Mouse (Mus musculus): ENCODE results near the gene Diablo. TPM values are rescaled to one million over a fixed set of nuclear protein-coding genes. Genes with fewer than 3 reads are reported as not detected.
A peak's percentile ranks its signal among the peaks of the same experiment; 100 is the strongest.
"Not testable (repeated sequence)": the region's sequence is repeated elsewhere in the genome, so short reads cannot be mapped to it uniquely, and the experiment has no call there.

The Diablo gene
- total RNA-seq, 2 experiments from 2014 or later, result 27.9 to 29.0 TPM

- H3K27ac ChIP-seq, result no peak within 1 kb of the TSS; the same call in 1 of the 2 replicates
- no peak for TF ChIP-seq CTCF (IDR thresholded peaks at IDR 0.05)
- intact Hi-C loops (cut with DNase I), result no loop called here
- peak within 1 kb of the TSS; percentile 89 for H3K4me3 ChIP-seq
- peak in 1 of 2 experiments; percentile 6 for DNase-seq (ENCODE audit: extremely low spot score in 1 of 2, low spot score in 2 of 2)
These were observed 1.3 kb upstream of the Diablo start, which contains the start of gene Gm49027 for GRCm38 (mm10) chr5:123525281-123525680. Gene Gm49027, minus strand, starts transcription at chr5:123525488.

GRCm38 (mm10) chr5:123524393-123524750 is 396 bp upstream of the Diablo start:
- no peak for DNase-seq (ENCODE audit: extremely low spot score in 1 of 2, low spot score in 2 of 2)
- intact Hi-C loops (cut with DNase I), result no loop called here
- TF ChIP-seq CTCF (IDR thresholded peaks at IDR 0.05), result peak; percentile 27
- peak overlapping the region; percentile 89 for H3K4me3 ChIP-seq
- H3K27ac ChIP-seq, result no peak overlapping the region; the same call in 1 of the 2 replicates

GRCm38 (mm10) chr5:123522166-123522565 is 1.8 kb downstream of the Diablo start:
- intact Hi-C loops (cut with DNase I), result no loop called here
- H3K4me3 ChIP-seq, result no peak overlapping the region
- H3K27ac ChIP-seq, result no peak overlapping the region
- TF ChIP-seq CTCF (IDR thresholded peaks at IDR 0.05), result no peak
- DNase-seq (ENCODE audit: extremely low spot score in 1 of 2, low spot score in 2 of 2), result no peak

- H3K4me3 ChIP-seq, result no peak overlapping the region
- DNase-seq (ENCODE audit: extremely low spot score in 1 of 2, low spot score in 2 of 2), result no peak
- no peak for TF ChIP-seq CTCF (IDR thresholded peaks at IDR 0.05)
- intact Hi-C loops (cut with DNase I), result no loop called here
- no peak overlapping the region for H3K27ac ChIP-seq
These were observed 2.4 kb downstream of the Diablo start for GRCm38 (mm10) chr5:123521621-123522020.

DNA sequence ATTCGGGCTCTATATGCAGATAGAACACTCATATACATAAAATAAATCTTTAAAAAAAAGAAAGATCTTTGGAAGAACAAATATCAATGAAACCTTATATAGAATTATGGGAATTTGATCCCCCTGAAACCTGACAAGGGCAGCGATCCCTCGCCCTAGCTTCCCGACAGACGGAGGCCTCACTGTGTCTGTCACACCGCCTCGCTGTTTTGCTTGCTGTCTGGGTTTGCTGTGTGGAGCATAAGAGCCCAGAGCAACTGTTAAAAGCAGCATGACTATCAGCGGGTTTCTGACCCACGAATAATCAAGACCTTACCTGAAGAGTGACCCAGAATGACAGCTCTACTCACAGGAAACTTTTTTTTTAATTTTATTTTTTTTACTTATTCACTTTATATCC is 3.3 kb downstream of the Diablo start:
- DNase-seq (ENCODE audit: extremely low spot score in 1 of 2, low spot score in 2 of 2), result no peak
- H3K27ac ChIP-seq, result no peak overlapping the region
- H3K4me3 ChIP-seq, result no peak overlapping the region
- no peak for TF ChIP-seq CTCF (IDR thresholded peaks at IDR 0.05)
- intact Hi-C loops (cut with DNase I), result no loop called here

DNA sequence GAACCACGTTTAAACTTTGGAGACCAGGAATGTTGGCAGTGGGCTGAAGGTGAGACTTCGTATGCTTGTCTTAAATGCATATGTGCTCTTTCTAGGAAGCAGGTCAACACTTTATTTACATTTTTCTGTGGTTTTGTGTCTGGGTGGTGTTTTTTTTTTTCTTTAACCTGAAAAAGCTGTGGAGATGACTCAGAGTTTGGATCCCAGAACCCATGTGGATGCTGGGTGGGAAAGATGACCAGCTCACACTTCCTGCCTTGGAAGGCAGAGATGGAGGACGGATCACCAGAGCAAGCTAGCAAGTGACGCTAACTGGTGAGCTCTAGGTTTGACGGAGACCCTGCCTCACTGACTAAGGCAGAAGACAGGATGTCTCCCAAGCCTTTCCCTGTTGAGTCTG is 9.1 kb downstream of the Diablo start:
- intact Hi-C loops (cut with DNase I), result no loop called here
- Histone ChIP-seq H3K4me3 (no peak overlapping the region), H3K27ac (no peak overlapping the region)
- no peak for DNase-seq (ENCODE audit: extremely low spot score in 1 of 2, low spot score in 2 of 2)
- TF ChIP-seq CTCF (IDR thresholded peaks at IDR 0.05), result no peak

- Histone ChIP-seq H3K27ac (no peak overlapping the region), H3K4me3 (no peak overlapping the region)
- no peak for DNase-seq (ENCODE audit: extremely low spot score in 1 of 2, low spot score in 2 of 2)
- intact Hi-C loops (cut with DNase I), result no loop called here
- TF ChIP-seq CTCF (IDR thresholded peaks at IDR 0.05), result no peak
These were observed 11.9 kb downstream of the Diablo start for GRCm38 (mm10) chr5:123512102-123512501.

DNA sequence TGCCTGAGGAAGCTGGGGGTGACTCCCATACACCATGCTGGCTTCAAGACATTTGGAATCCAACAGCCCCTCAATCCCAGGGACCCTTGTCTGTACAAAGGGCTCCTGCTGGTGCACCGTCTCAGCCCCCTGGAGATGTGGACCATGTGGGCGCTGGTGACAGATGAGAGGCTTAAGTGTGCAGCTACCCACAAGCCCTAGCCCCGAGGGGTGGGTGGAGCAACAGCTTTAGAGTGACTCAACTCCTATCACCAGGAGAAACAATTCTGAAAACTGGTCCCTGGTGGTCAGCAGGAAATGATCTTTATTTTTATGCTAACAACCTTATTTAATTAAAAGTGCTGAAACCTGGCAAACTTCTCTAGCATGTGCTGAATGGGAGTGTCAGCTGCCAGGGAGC is 12.6 kb downstream of the Diablo start:
- H3K4me3 ChIP-seq; DNase-seq (ENCODE audit: extremely low spot score in 1 of 2, low spot score in 2 of 2); intact Hi-C loops (cut with DNase I); H3K27ac ChIP-seq: not testable (repeated sequence)

GRCm38 (mm10) chr5:123510160-123510559 is 13.8 kb downstream of the Diablo start, which contains the start of gene B3gnt4:
Gene B3gnt4, plus strand, starts transcription at chr5:123510460.
- DNase-seq (ENCODE audit: extremely low spot score in 1 of 2, low spot score in 2 of 2), result no peak
- intact Hi-C loops (cut with DNase I), result no loop called here
- Histone ChIP-seq H3K4me3 (no peak within 1 kb of the TSS), H3K27ac (no peak within 1 kb of the TSS)
- TF ChIP-seq CTCF (IDR thresholded peaks at IDR 0.05), result no peak

- Histone ChIP-seq H3K4me3 (peak overlapping the region; percentile 57), H3K27ac (no peak overlapping the region)
- intact Hi-C loops (cut with DNase I), result no loop called here
These were observed 15.1 kb downstream of the Diablo start for GRCm38 (mm10) chr5:123508921-123509320.

DNA sequence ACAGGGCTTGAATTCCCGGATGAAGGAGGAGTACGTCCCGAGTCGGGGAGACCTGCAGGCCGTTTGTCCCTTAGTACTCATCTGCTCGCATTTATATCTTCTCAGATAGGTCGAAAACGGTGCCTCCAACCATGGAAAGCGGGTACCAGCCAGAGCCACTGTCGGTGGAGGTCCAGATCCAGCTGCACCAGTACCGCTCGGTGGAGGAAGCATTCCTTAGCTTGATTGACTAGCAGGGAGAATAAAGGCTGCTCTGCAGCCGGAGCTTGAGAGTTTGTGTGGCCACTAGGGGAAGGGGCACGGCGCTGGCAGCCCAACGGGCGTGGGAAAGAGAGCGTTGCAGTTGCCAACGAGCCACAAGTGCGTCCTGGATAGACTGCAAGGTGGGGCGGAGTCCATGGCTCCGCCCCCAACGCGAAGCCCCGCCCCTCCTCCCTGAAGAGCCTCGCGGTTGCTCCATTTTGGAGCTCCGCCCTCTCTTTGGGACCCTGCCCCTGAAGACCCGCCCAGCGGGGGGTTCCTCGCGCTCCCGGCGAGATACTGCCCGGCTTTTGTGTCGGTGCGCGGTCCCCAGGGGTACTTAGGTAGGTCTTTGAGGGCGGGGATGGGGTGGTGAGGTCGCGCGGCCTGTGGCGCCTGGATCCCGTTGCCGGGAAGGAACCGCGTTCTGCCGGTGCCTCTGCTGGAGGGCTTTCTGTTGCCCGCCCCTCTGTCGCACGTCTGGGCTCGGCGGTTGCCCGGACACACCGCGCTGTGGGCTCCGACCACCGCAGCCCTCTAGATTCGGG is 15.8 kb downstream of the Diablo start:
- TF ChIP-seq CTCF (IDR thresholded peaks at IDR 0.05), result peak; percentile 21
- peak; percentile 74 to 81 for DNase-seq (ENCODE audit: extremely low spot score in 1 of 2, low spot score in 2 of 2)
- Histone ChIP-seq H3K4me3 (peak overlapping the region; percentile 57), H3K27ac (no peak overlapping the region)
- intact Hi-C loops (cut with DNase I), result no loop called here

More at GRCm38 (mm10) chr5:123508921-123509320, 15.1 kb downstream of the Diablo start:
- TF ChIP-seq CTCF (IDR thresholded peaks at IDR 0.05), result no peak
- DNase-seq (ENCODE audit: extremely low spot score in 1 of 2, low spot score in 2 of 2), result no peak

GRCm38 (mm10) chr5:123501973-123502372 is 22.0 kb downstream of the Diablo start:
- no peak overlapping the region for H3K4me3 ChIP-seq
- no peak for DNase-seq (ENCODE audit: extremely low spot score in 1 of 2, low spot score in 2 of 2)
- intact Hi-C loops (cut with DNase I), result no loop called here
- TF ChIP-seq CTCF (IDR thresholded peaks at IDR 0.05), result no peak
- H3K27ac ChIP-seq, result no peak overlapping the region

- DNase-seq (ENCODE audit: extremely low spot score in 1 of 2, low spot score in 2 of 2), result peak in 1 of 2 experiments; percentile 36
- TF ChIP-seq CTCF (IDR thresholded peaks at IDR 0.05), result peak; percentile 65
- Histone ChIP-seq H3K4me3 (no peak overlapping the region), H3K27ac (no peak overlapping the region)
- intact Hi-C loops (cut with DNase I), result loop anchor here (2.0 to 5.0 kb wide), 4 partner anchors 23 to 247 kb away; partner anchors contain the start of gene Wdr66
These were observed 24.3 kb downstream of the Diablo start for GRCm38 (mm10) chr5:123499717-123500116.
